Mouse (Mus musculus): ENCODE measurements around the gene Zfp36.
A peak's percentile ranks its signal among the peaks of the same experiment; 100 is the strongest.
"Not testable (repeated sequence)": the region's sequence is repeated elsewhere in the genome, so short reads cannot be mapped to it uniquely, and the experiment has no call there.

Gene Zfp36

DNA sequence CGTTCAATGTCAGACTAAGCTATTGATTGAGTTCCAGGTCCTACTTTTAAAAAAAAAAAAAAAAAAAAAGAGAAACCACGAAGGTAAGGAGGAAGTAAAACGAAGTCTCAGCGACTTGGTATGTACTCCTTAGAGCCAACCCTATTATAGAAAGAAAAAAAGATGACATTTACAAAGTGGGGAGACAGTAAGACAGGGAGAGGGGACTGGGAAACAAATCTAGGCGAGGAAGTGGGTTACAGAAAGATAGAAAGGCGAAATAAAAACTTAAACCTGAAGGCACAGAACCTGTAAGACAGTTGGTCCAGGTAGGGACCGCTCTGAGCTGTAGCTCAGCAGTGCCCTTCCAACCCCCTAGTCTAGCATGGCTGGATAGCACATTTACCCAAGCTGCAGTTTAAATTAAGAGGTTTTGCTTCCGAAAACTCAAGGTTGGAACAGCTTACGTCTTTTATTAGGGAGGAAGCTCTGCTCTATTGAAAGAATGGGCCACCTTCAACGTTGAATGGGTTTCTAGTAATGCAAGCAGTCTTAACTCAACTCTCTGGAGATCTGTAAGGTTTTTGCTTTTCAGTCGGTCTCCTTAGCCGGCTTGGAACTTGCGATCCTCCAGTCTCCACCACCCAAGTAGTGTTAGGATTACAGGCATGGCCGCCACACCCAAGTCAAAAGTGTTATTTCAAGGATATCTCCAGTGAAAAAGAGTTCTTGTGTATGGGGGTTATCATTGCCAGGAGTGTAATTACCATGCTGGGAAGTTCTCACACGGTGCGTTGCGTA is at the start of gene Zfp36:
Zfp36 (minus strand) TSS at position 17 of the 780 bp plus-strand sequence.
- DNase-seq = no peak

DNA sequence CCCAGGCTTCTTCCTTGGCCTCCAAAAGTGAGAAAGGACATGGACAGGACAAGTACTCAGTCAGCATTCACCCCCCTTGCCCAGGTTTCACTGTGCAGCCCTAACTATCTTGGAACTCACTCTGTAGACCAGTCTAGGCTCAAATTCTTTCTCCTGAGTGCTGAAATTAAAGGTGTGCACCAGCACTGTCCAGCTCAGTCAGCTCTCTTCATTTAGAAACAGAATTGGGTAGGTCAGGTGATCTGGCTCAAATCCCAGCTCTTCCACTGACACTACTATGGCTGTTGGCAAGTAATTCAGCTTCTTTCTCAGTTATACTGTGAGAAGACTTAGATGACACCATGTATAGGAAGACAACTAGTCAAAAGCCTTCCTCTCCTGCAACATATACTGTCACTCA is 47.7 kb upstream of the Zfp36 start:
- DNase-seq = peak in 1 of 2 experiments; percentile 42

DNA sequence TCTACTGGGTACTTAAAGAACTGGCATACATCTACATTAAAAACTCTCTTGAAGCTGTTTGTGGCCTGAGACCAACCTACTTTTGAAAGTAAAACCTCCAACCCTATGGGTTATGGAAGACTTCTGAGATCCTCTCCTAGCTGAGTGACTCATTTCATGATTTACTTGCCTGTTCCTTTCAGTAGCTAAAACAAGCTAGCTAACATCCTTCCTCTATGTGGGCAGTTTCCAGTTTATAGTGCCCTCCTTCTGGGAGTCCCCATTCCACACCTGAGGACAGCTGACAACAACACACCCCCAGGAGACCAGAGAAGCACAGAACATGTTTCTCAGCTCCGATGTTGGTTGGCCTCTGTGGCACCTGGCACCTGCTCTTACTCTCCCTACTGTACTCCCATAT is 43.0 kb upstream of the Zfp36 start:
- no peak for DNase-seq

DNA sequence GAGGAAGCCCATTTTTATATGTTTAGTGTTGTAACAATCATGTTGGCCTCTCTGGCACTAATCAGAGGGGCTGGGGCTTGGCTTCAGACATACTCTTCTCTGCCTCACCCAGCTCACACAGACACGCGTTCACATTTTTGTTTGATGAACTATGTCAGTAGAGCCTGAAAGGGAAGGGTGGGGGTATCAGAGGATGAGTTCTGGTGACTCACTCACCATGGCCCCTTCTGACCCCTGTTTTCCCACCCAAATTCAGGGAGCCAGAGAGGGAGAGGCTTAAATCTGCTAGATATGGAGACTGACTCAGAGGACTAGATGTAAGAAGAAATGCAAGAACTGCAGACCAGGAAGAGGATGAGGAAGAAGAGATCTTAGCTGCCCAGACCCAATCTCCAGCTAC is 39.4 kb upstream of the Zfp36 start:
- no peak for DNase-seq

DNA sequence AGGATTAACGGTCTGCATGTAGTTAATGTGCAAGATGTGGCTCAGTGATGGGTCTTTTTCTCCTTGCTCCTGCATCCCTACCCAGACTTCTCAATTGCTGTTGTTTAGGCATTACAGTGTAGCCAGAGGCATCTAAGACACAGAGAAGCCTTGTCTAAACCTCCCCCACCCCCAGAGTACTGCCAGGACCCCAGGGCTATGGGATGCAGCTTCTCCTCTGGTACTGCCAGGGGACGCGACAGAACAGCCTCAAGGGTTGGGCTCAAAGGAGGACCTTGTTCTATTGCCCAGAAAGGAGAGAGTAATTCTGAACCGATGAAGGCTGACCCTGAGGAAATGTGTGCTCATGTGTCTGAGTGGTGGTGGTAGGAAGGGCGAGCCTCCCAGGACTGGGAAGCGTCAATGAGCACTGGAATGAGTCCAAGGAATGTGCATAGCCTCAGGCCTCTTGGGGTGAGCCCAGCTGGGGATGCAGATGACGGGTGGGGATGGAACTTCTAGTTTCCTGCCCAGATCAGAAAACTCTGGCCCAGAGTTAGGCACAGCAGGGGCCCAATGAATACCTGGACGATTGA is 38.1 kb upstream of the Zfp36 start:
- peak in 1 of 2 experiments; percentile 22 for DNase-seq

DNA sequence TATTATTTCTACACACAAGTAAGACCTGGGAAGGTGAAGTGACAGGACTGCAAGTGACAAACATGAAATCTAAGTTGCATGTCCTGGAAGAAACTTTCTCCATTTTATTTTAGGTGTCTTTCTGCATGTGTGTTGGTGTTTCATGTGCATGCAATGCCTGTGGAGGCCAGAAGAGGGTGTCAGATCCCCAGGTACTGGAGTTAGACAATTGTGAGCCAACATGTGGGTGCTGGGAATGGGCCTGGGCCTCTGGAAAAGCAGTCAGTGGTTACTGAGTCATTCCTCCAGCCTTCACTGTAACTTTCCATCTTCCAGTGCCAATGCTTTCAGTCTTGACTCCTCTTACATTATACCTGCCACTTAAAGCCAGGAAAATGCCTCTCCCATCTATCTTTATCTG is 37.3 kb upstream of the Zfp36 start:
- no peak for DNase-seq

DNA sequence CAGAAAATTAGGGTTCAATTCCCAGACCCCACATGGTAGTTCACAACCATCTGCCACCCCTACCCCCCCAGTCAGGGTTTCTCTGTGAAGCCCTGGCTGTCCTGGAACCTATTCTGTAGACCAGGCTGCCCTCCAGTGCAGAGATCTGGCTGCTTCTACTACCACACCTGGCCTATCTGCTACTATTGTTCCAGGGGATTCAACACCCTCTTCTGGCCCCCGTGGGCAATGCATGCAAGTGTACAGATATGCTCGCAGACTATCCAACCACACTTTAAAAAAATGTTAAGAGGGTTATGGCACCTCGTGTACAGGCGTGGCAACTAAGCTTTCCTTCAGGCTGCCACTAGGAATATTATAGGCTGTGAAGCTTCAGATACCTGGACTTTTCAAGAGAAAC is 32.8 kb upstream of the Zfp36 start:
- no peak for DNase-seq

DNA sequence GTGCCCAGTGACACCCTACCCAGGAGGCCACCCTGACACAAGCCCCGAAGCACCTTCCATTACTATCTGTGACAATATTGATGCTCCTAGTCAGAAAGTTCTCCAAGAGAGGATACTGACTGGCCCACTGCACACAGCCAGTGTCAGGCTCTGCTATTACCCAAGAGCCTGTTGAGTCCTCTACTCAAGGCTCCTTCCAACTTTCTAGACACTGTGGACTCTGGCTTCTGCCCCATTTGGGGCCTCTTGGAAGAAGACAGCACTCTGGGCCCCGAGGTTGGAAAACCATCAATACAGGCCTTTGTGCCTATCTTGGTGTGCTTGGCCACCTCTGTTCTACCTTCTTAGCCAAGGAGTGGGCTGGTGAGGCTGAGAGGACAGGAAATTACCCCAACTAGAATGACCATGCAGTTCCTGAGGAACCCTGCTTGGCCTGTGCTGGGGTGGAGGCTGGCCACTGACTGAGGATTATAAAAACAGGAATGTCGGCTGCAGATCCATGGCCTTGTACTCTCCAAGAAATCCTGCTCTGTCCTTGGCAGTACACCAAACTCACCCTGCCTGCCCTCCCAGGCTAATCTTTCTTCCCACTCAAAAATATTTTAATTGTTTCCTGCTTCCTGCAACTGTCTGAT is 30.9 kb upstream of the Zfp36 start:
- no peak for DNase-seq

DNA sequence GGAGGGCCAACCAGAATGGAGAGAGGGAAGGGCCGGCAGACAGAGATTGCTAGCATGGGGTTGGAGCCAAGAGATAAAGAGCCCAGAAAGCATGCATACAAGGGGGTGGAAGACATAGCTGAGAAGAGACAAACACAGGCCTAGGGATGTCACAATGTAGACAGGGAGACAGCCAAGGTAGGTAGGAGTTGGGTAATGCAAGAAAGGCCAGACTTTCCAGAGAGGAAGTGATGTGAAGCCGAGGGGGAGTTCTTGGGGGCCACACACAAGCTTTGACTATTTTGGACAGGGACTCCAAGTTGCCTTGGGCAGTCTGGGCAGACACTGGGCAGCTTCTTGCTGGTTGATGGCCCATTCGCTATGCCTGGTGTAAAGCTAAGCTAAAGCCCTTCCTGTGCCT is 21.9 kb upstream of the Zfp36 start:
- no peak for DNase-seq

DNA sequence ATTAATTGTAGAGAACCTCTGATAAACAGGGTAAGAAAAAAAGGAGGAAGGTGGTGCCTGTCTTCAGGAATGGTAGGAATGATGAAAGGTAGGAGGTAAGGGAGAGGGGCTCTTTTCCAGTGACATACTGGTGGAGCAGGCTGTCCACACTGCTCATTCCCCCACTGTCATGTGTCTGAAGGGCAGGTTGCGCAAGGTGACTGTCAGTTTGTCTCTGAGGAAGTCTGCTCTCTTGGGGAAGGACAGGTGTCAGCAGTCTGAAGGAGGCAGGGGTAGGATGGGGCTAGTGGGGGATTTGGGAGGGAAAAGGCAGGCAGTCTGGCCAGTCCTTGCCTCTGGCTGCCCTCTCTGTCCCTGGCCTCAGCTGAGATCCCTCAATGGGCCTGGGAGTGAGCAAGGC is 21.0 kb upstream of the Zfp36 start:
- DNase-seq = no peak

DNA sequence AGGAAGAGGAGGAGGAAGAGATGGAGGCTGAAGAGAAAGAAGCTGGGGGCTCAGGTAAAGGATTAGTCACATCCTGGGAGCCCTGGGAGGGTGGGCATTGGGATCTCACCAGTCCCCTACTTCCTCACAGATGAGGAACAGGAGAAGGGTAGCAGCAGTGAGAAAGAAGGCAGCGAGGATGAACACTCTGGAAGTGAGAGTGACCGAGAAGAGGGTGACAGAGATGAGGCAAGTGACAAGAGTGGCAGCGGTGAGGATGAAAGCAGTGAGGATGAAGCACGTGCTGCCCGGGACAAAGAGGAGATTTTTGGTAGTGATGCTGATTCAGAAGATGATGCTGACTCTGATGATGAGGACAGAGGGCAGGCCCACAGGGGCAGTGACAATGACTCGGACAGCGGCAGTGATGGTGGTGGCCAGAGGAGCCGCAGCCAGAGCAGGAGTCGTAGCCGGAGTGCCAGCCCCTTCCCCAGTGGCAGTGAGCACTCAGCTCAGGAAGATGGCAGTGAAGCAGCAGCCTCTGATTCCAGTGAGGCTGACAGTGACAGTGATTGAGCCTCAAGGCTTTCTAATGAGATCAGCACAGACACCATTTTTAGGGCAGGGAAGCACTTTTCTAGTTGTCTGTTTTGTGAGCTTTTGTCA is 18.8 kb upstream of the Zfp36 start:
- no peak for DNase-seq

DNA sequence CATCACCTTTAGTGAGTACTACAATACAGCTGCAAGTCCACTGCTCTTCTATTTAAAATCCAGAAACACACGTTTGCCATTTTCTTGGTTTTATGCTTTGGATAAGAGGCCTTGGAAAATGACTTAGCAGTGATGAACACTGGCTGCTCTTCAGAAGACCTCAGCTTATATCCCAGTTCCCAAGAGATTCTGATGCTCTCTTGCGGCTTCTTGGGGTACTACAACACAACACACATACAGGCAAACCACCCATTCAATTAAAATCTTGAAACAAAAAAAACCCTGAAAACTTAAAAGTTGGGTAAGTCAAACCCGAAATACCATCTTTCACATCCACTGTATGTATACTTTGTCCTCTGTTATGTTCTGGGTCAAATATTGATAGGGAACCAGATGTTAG is 17.9 kb upstream of the Zfp36 start:
- DNase-seq = peak; percentile 50 to 68

DNA sequence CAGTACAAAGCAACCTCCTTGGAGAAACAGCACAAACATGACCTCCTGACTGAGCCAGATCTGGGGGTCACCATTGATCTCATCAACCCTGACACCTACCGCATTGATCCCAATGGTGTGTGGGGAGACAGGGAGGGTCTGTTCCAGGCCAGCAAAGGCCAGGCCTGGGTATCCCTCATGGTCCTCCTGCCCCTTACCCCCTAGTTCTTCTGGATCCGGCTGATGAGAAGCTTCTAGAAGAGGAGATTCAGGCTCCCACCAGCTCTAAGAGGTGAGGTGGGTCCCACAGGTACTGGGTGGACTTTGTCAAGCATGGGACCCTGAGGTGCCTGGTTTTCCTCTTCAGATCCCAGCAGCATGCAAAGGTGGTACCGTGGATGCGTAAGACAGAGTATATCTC is 15.4 kb upstream of the Zfp36 start:
- DNase-seq = no peak

DNA sequence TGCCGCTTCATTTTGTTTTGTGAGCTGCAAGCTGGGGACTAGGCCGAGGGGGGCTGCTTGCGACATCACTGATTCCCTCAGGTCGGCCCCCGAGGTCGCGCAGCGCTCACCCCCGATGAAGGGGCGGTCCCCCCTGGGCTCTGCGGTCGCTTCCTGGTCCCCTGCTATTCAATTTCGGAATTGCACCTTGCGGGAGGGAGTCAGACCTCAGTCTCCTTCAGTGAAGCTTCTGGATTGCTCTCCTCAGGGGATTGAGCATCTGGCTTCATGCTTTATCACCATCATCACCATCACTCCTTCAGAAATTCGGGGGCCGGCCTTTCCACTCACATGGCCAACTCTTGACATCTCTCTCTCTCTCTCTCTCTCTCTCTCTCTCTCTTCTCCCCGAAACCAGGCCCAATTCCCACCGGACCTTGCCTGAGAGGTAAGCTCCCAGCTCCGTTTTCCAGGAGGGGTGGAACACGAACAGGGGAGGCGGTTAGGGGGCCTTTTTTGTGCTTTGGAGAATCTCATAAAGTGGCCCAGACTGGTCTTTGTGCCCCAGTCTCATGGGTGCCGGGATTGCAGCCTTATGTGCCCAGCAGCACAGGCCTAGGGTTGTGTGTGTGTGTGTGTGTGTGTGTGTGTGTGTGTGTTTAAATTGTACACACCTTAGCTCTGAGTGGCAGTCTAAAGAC is 13.4 kb upstream of the Zfp36 start:
- DNase-seq = no peak

DNA sequence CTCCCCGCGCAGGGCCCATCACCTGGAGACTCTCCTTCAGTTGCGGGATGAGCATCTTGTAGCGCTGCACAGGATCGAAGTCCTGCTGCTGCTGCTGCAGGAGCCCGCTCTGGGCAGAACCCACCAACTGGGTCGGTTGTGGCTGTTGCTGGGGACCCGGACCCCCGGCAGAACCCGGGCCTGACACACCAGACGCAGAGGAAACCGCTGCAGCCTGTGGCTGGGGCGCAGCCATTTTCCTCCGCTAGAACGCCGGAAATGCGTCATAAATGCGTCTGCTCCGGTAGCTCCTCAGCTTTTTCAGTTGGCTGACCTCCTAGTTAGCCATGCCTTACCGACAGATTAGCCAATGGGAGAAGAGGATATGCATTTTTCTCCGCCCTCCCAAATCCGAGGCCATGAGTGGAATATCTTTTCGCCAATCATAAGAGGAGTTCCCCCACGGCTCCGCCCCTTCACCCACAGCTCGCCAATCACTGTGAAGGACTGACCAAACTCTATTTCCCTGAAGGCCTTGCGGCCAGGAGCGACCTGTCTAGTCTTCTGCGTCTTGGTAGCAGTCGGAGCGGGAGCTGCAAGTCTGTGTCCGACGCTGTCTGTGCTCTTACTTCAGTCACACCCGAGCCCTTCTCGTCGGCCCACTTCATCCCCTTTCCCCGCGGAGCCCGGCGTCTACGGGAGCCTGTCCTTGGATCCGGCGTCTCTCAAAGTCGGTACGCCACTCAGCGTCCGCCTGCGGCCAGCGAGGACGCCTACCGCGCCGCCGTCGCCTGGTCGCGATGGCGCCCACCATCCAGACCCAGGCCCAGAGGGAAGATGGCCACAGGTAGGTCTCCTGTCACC is 12.6 kb upstream of the Zfp36 start, which contains the start of the genes Med29 and Paf1:
Med29 (minus strand) TSS at position 280 of the 843 bp plus-strand sequence.
Paf1 (plus strand) TSS at position 523 of the 843 bp plus-strand sequence.
- peak; percentile 96 for DNase-seq

DNA sequence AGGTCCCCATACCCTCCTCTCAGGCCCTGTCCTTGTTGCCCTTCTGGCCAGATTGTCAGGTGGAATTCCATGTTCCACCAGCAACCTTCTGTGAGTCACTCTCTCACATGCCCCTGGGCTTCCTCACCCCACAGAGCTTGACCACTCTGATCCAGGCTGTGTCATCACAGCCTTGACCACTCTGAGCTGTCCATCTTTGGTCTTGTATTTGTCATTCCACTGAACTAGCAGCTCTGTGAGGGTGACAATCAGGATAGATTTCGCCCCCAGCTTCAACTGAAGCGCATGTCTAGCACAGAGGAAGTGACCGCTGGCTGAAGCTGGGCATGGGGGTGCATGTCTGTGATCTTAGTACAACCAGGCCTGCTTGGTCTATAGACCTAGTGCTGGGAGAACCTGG is 10.3 kb upstream of the Zfp36 start:
- no peak for DNase-seq

DNA sequence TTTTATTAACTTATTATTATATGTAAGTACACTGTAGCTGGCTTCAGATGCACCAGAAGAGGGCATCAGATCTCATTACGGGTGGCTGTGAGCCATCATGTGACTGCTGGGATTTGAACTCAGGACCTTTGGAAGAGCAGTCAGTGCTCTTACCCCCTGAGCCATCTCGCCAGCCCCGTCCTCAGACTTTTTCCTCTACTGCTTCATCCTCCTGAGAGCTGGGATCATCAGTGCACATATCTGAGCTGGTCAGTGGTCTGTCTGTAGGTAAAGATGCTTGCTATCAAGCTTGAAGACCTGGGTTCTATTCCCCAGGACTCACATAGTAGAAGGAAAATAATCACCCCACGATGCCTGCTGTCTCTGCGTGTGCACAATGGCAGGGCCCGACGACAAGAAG is 7.3 kb upstream of the Zfp36 start:
- not testable (repeated sequence) for DNase-seq

DNA sequence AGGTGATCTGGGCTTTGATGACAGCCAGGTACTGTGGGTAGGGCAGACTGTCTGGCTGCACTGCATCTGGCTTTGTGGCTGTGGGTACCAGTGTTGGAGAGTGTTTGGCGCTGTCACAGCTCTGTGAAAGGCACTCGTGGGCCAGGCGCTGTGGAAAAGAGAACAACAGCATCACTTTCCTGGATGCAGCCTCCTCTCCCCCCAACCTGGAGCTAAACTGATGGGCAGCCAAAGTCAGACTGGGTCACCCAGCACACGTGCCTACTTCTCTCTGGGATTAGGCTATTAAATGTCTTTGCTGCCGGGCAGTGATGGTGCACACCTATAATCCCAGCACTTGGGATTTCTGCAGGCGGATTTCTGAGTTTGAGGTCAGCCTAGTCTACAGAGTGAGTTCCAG is 6.8 kb upstream of the Zfp36 start:
- not testable (repeated sequence) for DNase-seq

DNA sequence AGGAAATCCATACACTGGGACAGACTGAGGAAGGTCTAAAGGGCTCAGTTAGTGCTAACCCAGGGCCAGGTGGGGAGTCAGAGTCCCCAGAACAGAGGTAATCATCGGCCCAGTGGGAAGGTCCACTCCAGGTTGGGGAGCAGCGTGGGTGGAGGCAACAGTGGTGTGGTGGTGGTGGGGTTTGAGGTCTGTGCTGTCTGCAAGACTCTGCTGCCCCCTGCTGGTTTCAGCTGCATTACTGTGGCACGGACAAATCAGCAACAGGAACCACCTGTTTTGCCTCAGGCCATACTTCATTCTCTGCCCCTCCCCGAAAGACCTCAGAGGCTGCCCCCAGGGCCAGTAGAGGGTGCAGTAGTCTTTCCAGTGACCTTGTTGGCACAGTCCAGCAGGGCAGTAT is 6.4 kb upstream of the Zfp36 start:
- peak; percentile 80 to 88 for DNase-seq

DNA sequence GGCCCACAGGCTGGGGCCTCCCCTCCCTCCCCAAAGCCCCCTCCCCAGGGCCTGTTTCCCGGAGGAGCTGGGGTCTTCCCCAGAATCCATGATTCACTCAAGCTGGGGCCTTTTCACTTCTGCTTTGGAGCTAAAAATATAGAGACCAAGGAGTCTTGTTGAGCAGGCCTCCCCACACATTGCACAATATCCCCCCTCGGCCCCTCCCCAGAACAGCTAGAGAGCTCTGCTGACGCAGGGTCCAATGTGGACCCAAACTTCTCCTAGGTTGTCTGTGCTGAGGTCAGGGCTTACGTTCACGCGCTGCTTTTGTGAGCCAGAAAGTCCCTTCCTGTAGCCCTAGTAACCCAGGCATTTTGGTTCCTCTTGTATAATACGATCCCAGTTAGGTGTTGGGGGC is 6.0 kb upstream of the Zfp36 start:
- DNase-seq = no peak

DNA sequence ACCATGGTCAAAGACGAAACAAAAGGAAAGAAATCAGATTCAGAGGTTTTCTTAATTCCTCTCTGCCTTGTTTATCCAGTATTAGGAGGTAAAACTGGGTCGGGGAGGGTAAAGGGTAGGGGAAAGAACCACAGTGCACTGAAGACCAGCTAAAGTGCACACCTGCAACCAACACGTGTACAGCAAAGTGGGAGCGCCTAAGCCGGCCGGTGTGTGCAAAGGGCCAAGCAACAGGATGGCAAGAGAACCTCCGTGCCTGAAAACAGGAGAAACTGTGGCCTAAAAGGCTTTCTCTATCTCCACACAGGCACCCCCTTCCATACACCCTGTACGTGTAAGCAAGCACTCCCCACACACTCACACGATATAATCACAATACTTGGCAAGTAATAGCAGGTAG is 5.1 kb upstream of the Zfp36 start:
- DNase-seq = no peak

DNA sequence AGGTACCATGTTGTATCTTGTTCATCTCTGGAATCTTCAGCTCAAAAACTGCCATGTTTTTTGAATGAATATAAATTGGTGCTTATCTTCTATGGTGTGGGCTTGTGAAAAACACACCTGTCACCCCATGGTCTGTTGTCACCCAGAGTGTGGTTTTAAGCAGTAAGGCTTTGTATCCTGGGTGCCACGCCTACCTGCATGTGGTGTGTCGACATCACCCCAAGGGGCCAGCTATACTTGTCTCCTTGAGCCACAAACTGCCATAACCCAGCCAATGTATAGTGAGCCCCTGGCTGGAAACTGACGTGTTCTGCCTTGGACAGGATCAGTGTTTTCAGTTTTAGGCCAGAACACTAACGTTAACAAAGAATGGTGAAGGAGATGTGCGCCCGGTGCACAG is 4.1 kb upstream of the Zfp36 start:
- no peak for DNase-seq
